ENCODE assay signal across 11 mouse cellular contexts in genomic region chr9:71894943-71895286, GRCm38 (mm10).
A peak's percentile ranks its signal among the peaks of the same experiment; 100 is the strongest.
DNase-seq lines count a peak whose midpoint lies in the region; ATAC-seq and TF ChIP-seq lines count a peak whose summit lies in the region.
"Had no signal": no experiment of that assay in that cellular context is flagged by ENCODE, and none has a peak within 500 bp of the region (broad histone marks: within the 10 kb centered on the region; RNA-seq: fewer than 3 reads in every experiment).

No protein-coding gene starts in this region.

- no peak for TF ChIP-seq POLR2A in CH12.LX (IDR thresholded peaks at IDR 0.05; ENCODE audit: low read depth, low read length)

- H3K27me3 ChIP-seq in heart, embryonic 11.5 days (ENCODE audit: control insufficient read depth, insufficient read depth, low read length), result no peaks in the 10 kb centered on the region
- H3K27me3 ChIP-seq in CH12.LX (replicated peaks), result no peaks in the 10 kb centered on the region
- H3K27me3 ChIP-seq in forebrain, embryonic 14.5 days (replicated peaks; ENCODE audit: control insufficient read depth, insufficient read depth, low read length), result no peaks in the 10 kb centered on the region
- no peaks in the 10 kb centered on the region for H3K27me3 ChIP-seq in midbrain, embryonic 10.5 days (ENCODE audit: low read depth, poor library complexity, severe bottlenecking)

- peaks cover 9% of the 10 kb centered on the region for H3K79me2 ChIP-seq in CH12.LX (replicated peaks; ENCODE audit: control insufficient read depth, extremely low read depth, insufficient read depth, poor library complexity, severe bottlenecking)

- no peak overlapping the region; the same call in 1 of the 2 replicates for H3K9ac ChIP-seq in heart, embryonic 11.5 days (ENCODE audit: low read depth, low read length)
- H3K9ac ChIP-seq in CH12.LX (ENCODE audit: insufficient read depth, low read depth), result peak overlapping the region; percentile 72
- no peak overlapping the region for H3K9ac ChIP-seq in forebrain, embryonic 14.5 days (ENCODE audit: low read length)

- WGBS in heart, embryonic 11.5 days (ENCODE audit: insufficient replicate concordance), result 82% methylated on average over 7 of the region's 7 CpGs
- WGBS in forebrain, embryonic 14.5 days, result 72% methylated on average over 7 of the region's 7 CpGs
- 23% methylated on average over 7 of the region's 7 CpGs for WGBS in midbrain, embryonic 10.5 days

- ATAC-seq in heart, embryonic 11.5 days (replicated peaks; ENCODE audit: insufficient number of reproducible peaks, low FRiP score, low TSS enrichment), result no peak
- no peak for ATAC-seq in forebrain, embryonic 14.5 days

- no peak for DNase-seq in heart, postnatal 36 days
- DNase-seq in CH12.LX (ENCODE audit: extremely low read depth), result no peak
- DNase-seq in forebrain, embryonic 14.5 days (ENCODE audit: low spot score), result no peak
- DNase-seq in midbrain, embryonic 10.5 days (ENCODE audit: low spot score), result no peak
- no peak for DNase-seq in right cerebral cortex, postnatal 10 days (ENCODE audit: low spot score in 2 of 2)
- no peak for DNase-seq in layer of hippocampus, adult 18-20 months (ENCODE audit: low spot score in 2 of 2)
- no peak for DNase-seq in thymus, postnatal 14 days
- DNase-seq: cerebellum, adult 11-12 months; kidney, postnatal 36 days; lung, adult 18-20 months had no signal

- no peak for TF ChIP-seq CTCF in CH12.LX (conservative IDR thresholded peaks at IDR 0.05 in 1 of 2, IDR thresholded peaks at IDR 0.05 in 1 of 2; ENCODE audit: low read depth in 2 of 2, low read length in 2 of 2)

- no peak overlapping the region for H3K27ac ChIP-seq in heart, embryonic 11.5 days (ENCODE audit: low read depth, low read length)
- no peak overlapping the region for H3K27ac ChIP-seq in CH12.LX (ENCODE audit: insufficient read depth, low read depth)
- no peak overlapping the region for H3K27ac ChIP-seq in forebrain, embryonic 14.5 days (ENCODE audit: low read depth, low read length)
- H3K27ac ChIP-seq in midbrain, embryonic 10.5 days (replicated peaks), result peak overlapping the region; percentile 87

- peak overlapping the region; percentile 8; the same call in 1 of the 2 replicates for H3K4me3 ChIP-seq in heart, embryonic 11.5 days (ENCODE audit: low read depth, low read length)
- H3K4me3 ChIP-seq in CH12.LX (replicated peaks in 1 of 3; ENCODE audit: low read depth in 2 of 3, low read length in 2 of 3, poor library complexity in 1 of 3), result peak overlapping the region in 2 of 3 experiments; percentile 44 to 52
- peak overlapping the region; percentile 15 for H3K4me3 ChIP-seq in forebrain, embryonic 14.5 days (ENCODE audit: low read depth, low read length)
- peak overlapping the region; percentile 62 for H3K4me3 ChIP-seq in midbrain, embryonic 10.5 days

- H3K36me3 ChIP-seq in heart, embryonic 11.5 days (ENCODE audit: control insufficient read depth, insufficient read depth, low read length), result no peaks in the 10 kb centered on the region
- H3K36me3 ChIP-seq in CH12.LX (replicated peaks in 1 of 2; ENCODE audit: control insufficient read depth in 1 of 2, insufficient read depth in 1 of 2, low read length in 1 of 2), result peaks cover 0 to 2% of the 10 kb centered on the region in 2 experiments
- H3K36me3 ChIP-seq in forebrain, embryonic 14.5 days (ENCODE audit: control insufficient read depth, insufficient read depth, low read length), result no peaks in the 10 kb centered on the region
- H3K36me3 ChIP-seq in midbrain, embryonic 10.5 days, result no peaks in the 10 kb centered on the region

- in situ Hi-C loops in CH12.LX (cut with MboI; ENCODE audit: low pct_ligation_motif_present, low pct_unique_long_range_greater_than_20kb, low sequenced_read_pairs), result no loop called here

- intact Hi-C loops in heart, postnatal 36 days (cut with DNase I), result no loop called here

- TF ChIP-seq EP300 in CH12.LX (IDR thresholded peaks at IDR 0.05; ENCODE audit: low read length), result no peak

- H3K4me1 ChIP-seq in heart, embryonic 11.5 days (ENCODE audit: control insufficient read depth, insufficient read depth, low read length), result peaks cover 8% of the 10 kb centered on the region
- peaks cover 3 to 34% of the 10 kb centered on the region in 2 experiments; a peak in 3 of 4 replicates for H3K4me1 ChIP-seq in CH12.LX (ENCODE audit: control insufficient read depth in 1 of 2, insufficient read depth in 2 of 2)
- H3K4me1 ChIP-seq in forebrain, embryonic 14.5 days (ENCODE audit: control insufficient read depth, insufficient read depth, low read length), result peaks cover 10% of the 10 kb centered on the region
- H3K4me1 ChIP-seq in midbrain, embryonic 10.5 days, result peaks cover 80% of the 10 kb centered on the region

- no peak for TF ChIP-seq RAD21 in CH12.LX (IDR thresholded peaks at IDR 0.05; ENCODE audit: low read depth, low read length)

- no peaks in the 10 kb centered on the region for H3K9me3 ChIP-seq in heart, embryonic 11.5 days (replicated peaks; ENCODE audit: control insufficient read depth, low read length)
- H3K9me3 ChIP-seq in CH12.LX (replicated peaks; ENCODE audit: low read length), result no peaks in the 10 kb centered on the region
- H3K9me3 ChIP-seq in forebrain, embryonic 14.5 days (replicated peaks; ENCODE audit: control insufficient read depth, low read length), result no peaks in the 10 kb centered on the region
- H3K9me3 ChIP-seq in midbrain, embryonic 10.5 days (replicated peaks), result no peaks in the 10 kb centered on the region

- dilution Hi-C loops in CH12.LX (cut with MboI; ENCODE audit: extremely low pct_ligation_motif_present, extremely low pct_unique_long_range_greater_than_20kb, low sequenced_read_pairs), result no loop called here

- no peak overlapping the region for H3K4me2 ChIP-seq in heart, embryonic 11.5 days
- peak overlapping the region; percentile 97; the same call in 1 of the 2 replicates for H3K4me2 ChIP-seq in CH12.LX (ENCODE audit: insufficient read depth, low read depth, poor library complexity, severe bottlenecking)
- H3K4me2 ChIP-seq in forebrain, embryonic 14.5 days (ENCODE audit: low read length), result peak overlapping the region; percentile 44

TF ChIP-seq in CH12.LX, 34 proteins besides CTCF, POLR2A, EP300 and RAD21:
- TF ChIP-seq SIN3A (IDR thresholded peaks at IDR 0.05; ENCODE audit: low read length) (peak; percentile 13; the same call in 1 of the 2 replicates), MYC (IDR thresholded peaks at IDR 0.05; ENCODE audit: low read depth, low read length) (peak; percentile 25; the same call in 1 of the 2 replicates), CHD2 (IDR thresholded peaks at IDR 0.05; ENCODE audit: low read length) (no peak)

Comparison
In these comparisons a context has a peak if more than half of its experiments do, and no peak if none do; other contexts are left out.
1. H3K4me3 ChIP-seq: peak in every context shown above with its lines; median percentile 62 in midbrain, embryonic 10.5 days; 48 in CH12.LX; 15 in forebrain, embryonic 14.5 days; 8 in heart, embryonic 11.5 days.